Mouse (Mus musculus) olfactory bulb, adult 2 months (tissue): ENCODE data around the gene Zfp62. TPM values are rescaled to one million over a fixed set of nuclear protein-coding genes. Genes with fewer than 3 reads are reported as not detected.
"Not testable (repeated sequence)": the region's sequence is repeated elsewhere in the genome, so short reads cannot be mapped to it uniquely, and the experiment has no call there.

Source experiments
- H3K27ac ChIP-seq: fragments of 200-500 bp; 2 replicates; pipeline ENCODE4 v1.5.1; 2012; ENCODE audit warnings: low read depth, low read length; ENCODE audit not compliant: insufficient read depth
- H3K4me1 ChIP-seq: fragments of 200-500 bp; 2 replicates; pipeline ENCODE4 v1.6.1; 2012; ENCODE audit warnings: low read length; ENCODE audit not compliant: control insufficient read depth, insufficient read depth
- H3K4me3 ChIP-seq: fragments of 200-500 bp; 2 replicates; pipeline ENCODE4 v1.5.1; 2012; ENCODE audit warnings: mild to moderate bottlenecking, low read depth, low read length, moderate library complexity; ENCODE audit not compliant: insufficient read depth
- CTCF ChIP-seq: fragments of 200-500 bp; IDR thresholded peaks from 2 replicates; pipeline ENCODE4 v1.5.1; 2012; ENCODE audit warnings: low read depth, mild to moderate bottlenecking, low read length, moderate library complexity; ENCODE audit not compliant: insufficient read depth
- POLR2A ChIP-seq: fragments of 200-500 bp; IDR thresholded peaks from 2 replicates; pipeline ENCODE4 v1.6.1; 2012; ENCODE audit warnings: mild to moderate bottlenecking, low read depth, low read length, moderate library complexity; ENCODE audit not compliant: insufficient read depth
- WGBS: fragments of 180-500 bp; shearing (Covaris S2); methylation state at CpG from one replicate; pipeline ENCODE4 v1.1.7; 2018; 5-methylcytosine and 5-hydroxymethylcytosine counted together
- polyA plus RNA-seq: library from polyadenylated mRNA; stranded (reverse); fragments of >200 nt; gene quantifications from 2 replicates; pipeline ENCODE4 v1.2.4, GENCODE M21; 2012; ENCODE audit warnings: low replicate concordance; ENCODE audit not compliant: missing spikeins, insufficient read depth, insufficient read length

The Zfp62 gene
- polyA plus RNA-seq, result not detected in 2 replicates

DNA sequence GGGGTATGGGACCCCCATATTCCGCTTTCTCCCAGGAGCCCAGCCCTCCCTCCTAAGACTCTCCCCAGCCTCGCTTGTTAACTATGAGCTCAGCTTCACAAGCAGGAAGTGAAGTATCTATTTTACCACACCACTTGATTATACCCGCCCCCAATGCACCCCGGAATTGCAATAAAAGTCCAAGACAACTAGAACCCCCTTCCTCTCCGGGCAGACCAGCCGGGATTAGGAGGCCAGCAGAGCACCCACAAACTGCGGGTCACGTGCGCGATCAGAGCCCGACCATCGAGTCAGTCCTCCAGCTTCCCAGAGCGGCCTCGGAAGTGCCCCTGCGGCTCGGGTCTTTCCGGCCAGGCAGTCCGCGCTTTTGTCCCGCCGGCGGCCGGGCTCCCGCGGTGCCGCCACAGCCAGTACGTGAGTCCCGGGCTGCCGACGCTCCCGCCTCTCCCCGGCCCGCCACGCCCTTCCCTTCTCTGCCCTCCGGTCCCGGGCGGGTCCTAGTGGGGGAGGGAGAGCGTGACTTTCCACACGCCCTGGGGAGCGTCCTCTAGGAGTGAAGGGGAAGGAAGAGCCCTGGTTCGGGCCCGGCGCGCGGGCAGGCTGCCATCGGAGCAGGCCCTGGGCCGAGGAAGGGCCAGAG, at the start of gene Zfp62:
Gene Zfp62, plus strand, starts transcription at position 164 of the 640 bp plus-strand sequence.
- peak within 1 kb of the TSS; percentile 83 for H3K27ac ChIP-seq
- peaks cover 3% of the 10 kb centered on the region; the same call in 1 of the 2 replicates for H3K4me1 ChIP-seq
- H3K4me3 ChIP-seq, result peak within 1 kb of the TSS; percentile 97
- under 1% methylated on average over 46 of the region's 47 CpGs for WGBS
- TF ChIP-seq CTCF (0 out of 2 replicates have a peak, but pooled peaks have one; percentile 9), POLR2A (no peak; the same call in 1 of the 2 replicates)

DNA sequence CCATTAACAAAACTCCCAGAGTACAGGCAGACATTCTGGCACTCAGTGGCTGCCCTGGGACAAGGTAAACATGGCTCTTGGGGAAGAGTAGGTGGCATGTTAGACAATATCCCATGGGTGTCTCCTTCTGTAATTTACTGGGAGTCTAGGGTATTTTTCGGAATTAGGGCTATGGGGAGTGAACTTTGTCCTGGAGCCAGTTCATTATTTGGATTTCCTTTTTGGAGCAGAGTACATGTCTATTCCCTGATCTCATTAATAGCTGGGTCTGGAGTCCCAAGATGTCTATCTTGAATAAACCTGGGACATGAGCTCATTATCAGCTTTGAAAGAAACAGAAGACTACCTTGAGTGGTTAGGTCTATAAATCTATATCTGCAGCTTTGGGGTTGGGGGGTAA, 49.0 kb upstream of the Zfp62 start, which contains the start of gene Olfr1394:
Gene Olfr1394, plus strand, starts transcription at position 301 of the 400 bp plus-strand sequence.
- Histone ChIP-seq H3K4me3 (no peak within 1 kb of the TSS), H3K4me1 (no peaks in the 10 kb centered on the region), H3K27ac (no peak within 1 kb of the TSS)
- TF ChIP-seq POLR2A (no peak), CTCF (no peak)
- WGBS, result 88% methylated on average over 1 of the region's 1 CpGs

DNA sequence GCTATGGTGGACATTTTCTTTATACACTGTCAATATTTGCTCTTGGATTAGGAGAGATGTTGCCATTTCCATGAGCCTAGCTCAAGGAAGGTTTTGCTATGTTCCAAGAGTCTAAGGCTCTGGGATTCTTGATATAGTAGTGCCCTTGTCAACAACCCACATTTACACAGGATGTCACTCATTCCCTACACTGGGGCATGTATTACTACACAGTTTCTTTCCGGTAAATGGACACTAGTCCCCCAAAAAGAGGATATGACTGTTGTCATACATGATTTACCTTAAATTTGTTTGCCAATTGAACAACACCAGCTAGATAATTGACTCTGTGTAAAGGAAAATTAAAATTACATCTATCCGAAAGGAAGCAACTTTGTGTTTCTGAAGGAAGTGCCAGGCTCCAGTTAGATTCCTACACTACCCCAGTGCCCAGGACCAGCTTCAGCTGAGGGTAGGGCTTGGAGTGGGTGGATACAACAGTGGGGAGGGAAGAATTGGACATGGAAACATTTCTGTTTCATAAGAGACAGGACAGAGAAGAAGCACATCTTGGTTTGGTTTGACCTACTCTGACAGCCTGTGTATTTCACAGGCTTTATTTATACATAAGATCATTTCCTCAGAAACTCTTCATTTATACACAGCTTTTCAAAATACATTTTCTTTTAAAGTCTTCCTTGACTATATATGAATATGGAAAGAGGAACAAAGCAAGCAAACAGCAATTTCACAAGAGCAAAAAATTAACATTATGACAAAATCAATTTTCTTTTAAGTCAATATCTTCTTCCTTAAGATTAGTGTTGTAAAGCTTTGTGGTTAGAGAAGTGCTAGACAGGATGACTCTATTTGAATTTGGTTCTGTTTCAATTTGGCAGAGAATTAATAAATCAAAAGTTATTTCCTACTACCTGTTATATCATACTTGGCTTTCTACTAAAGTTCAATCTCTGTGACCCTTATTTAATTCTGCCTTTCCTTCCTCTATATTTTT, 46.0 kb upstream of the Zfp62 start:
- TF ChIP-seq POLR2A, result no peak
- TF ChIP-seq CTCF, result no peak
- WGBS, result 95% methylated on average over 2 of the region's 2 CpGs
- no peak overlapping the region for H3K27ac ChIP-seq
- no peak overlapping the region for H3K4me3 ChIP-seq
- no peaks in the 10 kb centered on the region for H3K4me1 ChIP-seq

DNA sequence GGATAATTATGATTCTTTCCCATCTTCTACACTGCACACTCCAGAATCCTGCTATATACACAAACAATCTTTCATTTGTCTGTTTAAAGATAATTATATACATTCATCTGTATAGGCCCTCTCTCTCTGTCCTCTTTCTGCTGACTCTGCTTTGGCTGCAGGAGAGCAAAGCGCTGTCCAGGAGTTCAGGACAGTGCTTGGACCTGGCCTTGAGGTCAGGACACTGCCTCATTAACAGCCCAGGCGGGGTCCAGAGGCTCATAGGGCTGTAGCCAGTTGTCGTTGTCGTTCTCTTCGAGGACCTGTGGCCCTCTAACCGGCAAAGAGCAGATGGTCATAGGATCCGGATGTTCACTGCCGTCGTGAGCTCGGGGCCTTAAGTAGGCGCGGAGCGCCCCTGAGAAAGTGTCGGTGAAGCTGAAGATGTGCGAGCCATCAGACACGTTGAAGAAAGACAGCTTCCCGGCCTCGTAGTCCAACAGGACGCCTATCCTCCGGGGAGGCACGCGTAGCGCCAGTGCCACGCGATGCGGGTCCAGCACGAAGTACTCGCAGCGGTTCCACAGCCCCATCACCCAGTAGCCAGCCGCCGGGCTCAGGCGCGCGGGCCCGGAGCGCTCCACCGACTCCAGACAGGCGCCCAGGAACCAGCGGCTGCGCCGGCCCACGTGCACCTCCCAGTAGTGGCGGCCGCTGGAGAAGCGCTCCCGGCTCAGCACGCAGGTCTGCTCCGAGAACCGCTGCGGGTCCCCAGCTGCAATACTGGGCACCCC, 34.1 kb upstream of the Zfp62 start:
- TF ChIP-seq POLR2A (no peak), CTCF (no peak)
- no peak overlapping the region for H3K27ac ChIP-seq
- peak overlapping the region; percentile 35 for H3K4me3 ChIP-seq
- H3K4me1 ChIP-seq, result peaks cover 7% of the 10 kb centered on the region
- 6% methylated on average over 50 of the region's 50 CpGs for WGBS

DNA sequence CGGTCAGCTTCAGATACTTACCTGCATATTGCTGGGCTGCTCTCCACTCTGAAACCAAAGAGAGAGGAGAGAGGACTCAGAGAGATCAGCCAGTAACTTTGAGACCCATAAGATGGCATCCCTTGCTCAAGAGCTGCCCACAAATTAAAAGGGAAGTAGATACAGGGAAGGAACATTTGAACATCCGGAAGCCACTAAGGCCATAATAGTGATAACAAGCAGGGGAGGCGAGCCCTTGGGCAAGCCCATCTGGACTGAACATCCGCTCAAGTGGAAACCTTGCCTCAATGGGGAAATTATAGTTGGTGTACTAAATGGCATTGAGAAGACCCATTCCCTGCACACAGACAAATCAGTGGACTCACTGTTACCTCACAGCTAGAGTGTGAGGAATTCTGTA, 32.5 kb upstream of the Zfp62 start:
- Histone ChIP-seq H3K4me3 (no peak overlapping the region), H3K4me1 (peaks cover 7% of the 10 kb centered on the region), H3K27ac (no peak overlapping the region)
- no peak for TF ChIP-seq POLR2A
- TF ChIP-seq CTCF, result no peak
- 92% methylated on average over 4 of the region's 4 CpGs for WGBS

DNA sequence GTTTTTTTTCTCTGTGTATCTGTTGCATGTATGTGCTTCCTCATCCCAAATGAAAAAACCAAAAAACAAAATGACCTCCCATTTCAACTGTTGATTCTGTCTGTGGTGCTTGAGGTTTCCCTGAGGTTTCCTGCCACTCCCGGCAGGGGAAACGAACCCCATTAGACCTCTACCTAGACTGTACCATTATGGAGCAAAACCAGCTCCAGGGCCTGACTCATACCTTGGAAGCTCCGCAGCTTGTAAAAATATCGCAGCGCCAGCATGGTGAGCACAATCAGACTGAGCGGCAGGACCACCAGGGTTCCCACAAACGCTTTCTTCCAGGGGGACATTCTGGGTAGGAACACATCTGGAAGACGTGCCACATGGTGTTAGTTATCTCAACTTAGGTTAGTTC, 27.7 kb upstream of the Zfp62 start:
- no peak overlapping the region for H3K4me3 ChIP-seq
- WGBS, result 92% methylated on average over 8 of the region's 8 CpGs
- no peak overlapping the region for H3K27ac ChIP-seq
- no peaks in the 10 kb centered on the region for H3K4me1 ChIP-seq
- no peak for TF ChIP-seq POLR2A
- TF ChIP-seq CTCF, result no peak

DNA sequence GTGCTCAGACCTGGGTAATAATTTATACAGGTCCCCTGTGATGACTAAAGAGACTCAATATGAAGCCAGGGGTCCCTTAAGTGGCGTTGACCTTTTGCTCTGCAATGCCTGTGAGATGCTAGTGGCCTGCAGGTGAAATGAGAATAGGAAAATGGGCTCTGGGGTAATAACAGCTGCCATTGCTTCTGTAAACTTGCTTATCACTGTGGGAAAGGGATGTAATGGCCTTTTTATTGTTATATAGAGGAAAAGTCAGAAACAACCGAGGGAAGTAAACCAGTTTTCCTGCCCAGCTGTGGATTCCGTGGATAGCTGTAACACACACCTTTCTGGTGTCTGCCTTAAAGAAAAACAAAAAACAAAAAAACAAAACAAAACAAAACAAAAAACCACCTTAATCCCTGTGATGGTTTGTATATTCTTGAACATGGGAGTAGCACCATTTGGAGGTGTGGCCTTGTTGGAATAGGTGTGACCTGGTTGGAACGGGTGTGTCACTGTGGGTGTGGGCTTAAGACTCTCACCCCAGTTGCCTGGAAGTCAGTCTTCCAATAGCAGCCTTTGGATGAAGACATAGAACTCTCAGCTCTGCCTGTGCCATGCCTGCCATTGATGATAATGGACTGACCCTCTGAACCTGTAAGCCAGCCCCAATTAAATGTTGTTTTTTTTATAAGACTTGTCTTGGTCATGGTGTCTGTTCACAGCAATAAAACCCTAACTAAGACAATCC, 26.9 kb upstream of the Zfp62 start:
- not testable (repeated sequence) for H3K27ac ChIP-seq, H3K4me1 ChIP-seq, H3K4me3 ChIP-seq
- WGBS, result 89% methylated on average over 4 of the region's 4 CpGs

DNA sequence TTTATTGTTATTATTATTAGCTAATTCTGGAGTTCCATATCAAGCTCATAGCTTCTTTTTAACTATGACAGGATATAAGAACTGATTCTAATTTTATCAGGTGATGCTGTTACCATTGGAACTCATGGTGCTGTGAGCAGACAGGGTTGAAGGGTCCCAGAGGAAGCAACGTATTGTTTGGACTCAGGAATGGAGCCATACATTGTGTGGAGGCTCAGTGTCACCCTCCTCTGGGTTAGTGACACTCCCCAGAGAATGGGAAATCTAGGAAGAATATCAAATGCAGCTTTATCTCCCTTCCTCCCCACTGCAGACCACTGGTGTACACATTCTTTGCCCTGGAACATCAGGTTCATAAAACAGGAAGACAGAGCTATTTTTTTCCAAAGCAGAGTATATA, 19.9 kb upstream of the Zfp62 start:
- Histone ChIP-seq H3K27ac (no peak overlapping the region), H3K4me1 (no peaks in the 10 kb centered on the region), H3K4me3 (no peak overlapping the region)
- TF ChIP-seq CTCF (no peak), POLR2A (no peak)
- 62% methylated on average over 1 of the region's 1 CpGs for WGBS
